Mouse (Mus musculus): ENCODE measurements at regions not wholly inside any gene's neighbourhood (a gene's known extent, or its start where the extent isn't known, plus 50 kb on each side); places are given as distances from the start of the nearest gene placed in this dataset. TPM values are rescaled to one million over a fixed set of nuclear protein-coding genes. Genes with fewer than 3 reads are reported as not detected.

- Histone ChIP-seq H3K36me3 (ENCODE audit: control insufficient read depth, insufficient read depth) (no peaks in the 10 kb centered on the region), H3K27me3 (ENCODE audit: control insufficient read depth, insufficient read depth, insufficient read length) (no peaks in the 10 kb centered on the region), H3K79me3 (ENCODE audit: low read depth) (no peaks in the 10 kb centered on the region), H3K79me2 (ENCODE audit: control insufficient read depth, insufficient read depth) (no peaks in the 10 kb centered on the region), H3K4me3 (ENCODE audit: insufficient read depth, poor library complexity, severe bottlenecking) (no peak overlapping the region), H3ac (ENCODE audit: control insufficient read depth, insufficient read length, low read depth) (no peak overlapping the region)
- no peak for TF ChIP-seq USF1 (IDR thresholded peaks at IDR 0.05; ENCODE audit: low read depth)
- no peak for TF ChIP-seq CTCF (IDR thresholded peaks at IDR 0.05; ENCODE audit: control insufficient read depth, insufficient read depth, insufficient read length)
- TF ChIP-seq MAX (IDR thresholded peaks at IDR 0.05), result no peak
- no peak for TF ChIP-seq MYOD1 (IDR thresholded peaks at IDR 0.05; ENCODE audit: control insufficient read depth, insufficient read length, low read depth)
- no peak for TF ChIP-seq CEBPB (IDR thresholded peaks at IDR 0.05; ENCODE audit: low read depth)
- TF ChIP-seq MYOG (IDR thresholded peaks at IDR 0.05; ENCODE audit: control insufficient read depth, extremely low read depth, insufficient read length), result no peak
- no peak for TF ChIP-seq FOSL1 (IDR thresholded peaks at IDR 0.05; ENCODE audit: insufficient read depth, low read length, poor library complexity, severe bottlenecking)
Measured at GRCm38 (mm10) chr2:139423413-139423812, 70.3 kb upstream of the Sptlc3 start.

Small RNAs in the stretch of these regions (microRNA-seq; reads per million reads assigned to microRNA genes)
- gene Mir1952 (ENCODE audit: borderline microRNAs expressed), result not detected
